Mouse (Mus musculus) cerebellum, adult 9-11 months (tissue): ENCODE results near the gene Reep1.
A peak's percentile ranks its signal among the peaks of the same experiment; 100 is the strongest.

Source experiments
- DNase-seq: peaks from one replicate; pipeline ENCODE4 v3.0.0; 2022

Reep1 gene

DNA sequence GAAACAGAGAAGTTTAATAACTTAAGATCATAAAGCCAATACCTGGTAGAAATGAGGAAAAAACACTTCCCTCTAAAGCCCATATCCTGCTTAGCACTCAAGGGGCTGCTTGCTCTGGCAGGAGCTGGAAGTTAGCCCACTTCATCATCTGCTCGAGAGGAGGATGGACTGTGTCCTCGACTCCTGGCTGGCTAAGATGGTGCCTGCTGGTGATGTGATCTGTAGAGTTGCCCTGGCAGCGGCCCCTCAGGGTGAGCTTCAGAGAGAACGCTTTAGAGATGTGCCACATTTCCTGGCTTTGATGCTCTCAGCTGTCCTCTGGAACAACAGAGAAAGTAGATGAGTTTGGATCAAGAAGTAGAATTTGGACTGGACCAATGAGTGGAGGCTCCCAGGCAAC is 31.2 kb downstream of the Reep1 start:
- peak; percentile 42 for DNase-seq

DNA sequence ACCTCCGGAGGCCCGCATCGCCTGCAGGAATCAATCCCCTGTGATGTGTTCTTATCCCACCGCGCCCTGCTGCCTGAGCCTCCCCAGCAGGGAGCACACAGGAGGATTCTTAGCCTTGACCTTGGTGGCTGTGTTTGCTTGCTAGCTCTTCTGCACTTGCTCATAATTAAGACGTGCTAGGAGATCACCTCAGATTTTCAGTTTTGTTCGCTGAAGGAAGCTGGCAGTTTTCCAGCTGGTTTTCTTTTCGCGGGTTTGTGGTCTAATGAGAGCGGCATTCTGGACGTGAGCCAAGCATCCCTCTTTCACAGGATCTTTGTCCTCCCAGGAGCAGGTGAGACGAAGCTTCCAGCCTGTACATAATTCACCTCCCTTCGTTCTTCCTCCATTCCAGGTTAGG is 33.6 kb downstream of the Reep1 start:
- DNase-seq, result peak; percentile 63

DNA sequence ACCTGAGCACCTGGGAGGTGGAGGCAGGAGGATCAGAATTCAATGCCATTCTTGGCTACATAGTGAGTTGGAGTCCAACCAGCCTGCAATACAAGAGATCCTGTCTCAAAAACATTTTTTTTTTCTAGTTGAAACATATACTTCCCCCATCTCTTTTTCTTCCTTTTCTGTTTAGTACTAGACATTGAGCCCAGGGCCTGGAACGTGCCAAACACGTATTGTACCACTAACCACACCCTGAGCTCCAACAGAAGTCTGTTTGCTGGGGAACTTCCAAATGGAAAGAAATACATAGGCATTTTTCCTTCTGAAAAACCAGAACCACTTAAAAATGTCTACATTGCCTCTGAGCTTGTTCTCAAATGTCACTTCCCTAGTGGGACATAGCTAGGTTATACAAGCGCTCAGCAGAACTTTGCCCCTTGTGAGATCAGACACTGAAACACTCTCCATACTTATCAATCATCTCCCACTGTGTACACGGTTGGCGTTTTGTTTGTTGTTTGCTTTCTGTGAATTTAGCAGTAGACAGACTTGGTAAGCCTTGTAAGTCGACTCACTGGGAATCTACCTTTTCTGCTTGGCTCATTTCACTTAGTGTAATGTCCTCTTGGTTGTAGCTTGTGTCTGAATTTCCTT is 34.8 kb downstream of the Reep1 start:
- DNase-seq, result no peak

DNA sequence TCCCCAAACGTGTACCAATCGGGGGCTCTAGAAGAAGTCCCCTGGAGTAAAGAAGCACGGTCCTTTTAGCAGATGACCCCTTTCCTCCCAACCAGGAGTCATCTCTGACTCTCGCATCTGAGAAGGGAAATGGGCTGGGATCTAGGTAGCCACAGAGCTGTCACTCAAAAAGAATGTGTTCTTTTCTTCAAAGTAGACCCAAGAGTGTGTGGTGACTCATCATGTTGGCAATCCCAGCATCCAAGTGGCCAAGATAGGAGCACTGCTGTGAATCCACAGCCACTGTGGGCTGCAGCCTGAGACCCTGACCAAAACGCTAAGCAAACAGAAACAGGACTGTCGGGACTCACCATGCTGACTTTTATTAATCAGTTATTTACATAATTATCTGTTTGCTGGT is 37.6 kb downstream of the Reep1 start:
- no peak for DNase-seq

DNA sequence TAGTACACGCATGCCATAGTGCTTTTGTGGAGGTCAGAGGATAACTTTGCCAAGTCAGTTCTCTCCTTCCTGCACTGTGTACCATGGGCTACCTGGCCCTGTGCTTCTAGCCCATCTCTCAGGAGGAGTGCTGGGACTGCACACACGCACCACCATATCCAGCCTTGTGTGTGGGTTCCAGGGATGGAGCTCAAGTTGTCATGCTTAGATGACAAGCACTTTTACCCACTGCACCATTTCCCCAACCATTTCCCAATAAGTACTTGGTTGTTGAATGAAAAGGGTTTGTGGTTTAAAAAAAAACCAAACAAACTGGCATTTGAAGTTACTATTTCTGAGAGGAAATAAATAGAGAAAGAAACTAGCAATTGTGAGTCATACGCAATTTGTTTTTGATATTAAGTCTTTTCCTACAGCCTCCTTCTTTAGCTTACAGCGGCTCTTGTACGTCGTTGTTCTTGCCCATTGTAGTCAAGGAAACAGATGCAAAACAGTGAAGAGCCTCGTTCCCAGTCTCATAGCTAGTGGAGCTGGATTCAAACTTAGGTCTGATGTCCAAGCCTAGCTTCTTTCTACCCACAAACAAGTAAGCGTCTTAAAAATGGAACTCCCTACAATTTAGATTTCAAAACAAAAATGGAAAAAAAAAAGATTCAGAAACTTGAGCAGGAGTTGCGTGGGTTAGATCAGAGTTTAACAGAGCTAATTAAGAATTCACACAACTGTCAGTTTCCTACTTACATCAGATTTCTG is 38.3 kb downstream of the Reep1 start:
- DNase-seq, result no peak

DNA sequence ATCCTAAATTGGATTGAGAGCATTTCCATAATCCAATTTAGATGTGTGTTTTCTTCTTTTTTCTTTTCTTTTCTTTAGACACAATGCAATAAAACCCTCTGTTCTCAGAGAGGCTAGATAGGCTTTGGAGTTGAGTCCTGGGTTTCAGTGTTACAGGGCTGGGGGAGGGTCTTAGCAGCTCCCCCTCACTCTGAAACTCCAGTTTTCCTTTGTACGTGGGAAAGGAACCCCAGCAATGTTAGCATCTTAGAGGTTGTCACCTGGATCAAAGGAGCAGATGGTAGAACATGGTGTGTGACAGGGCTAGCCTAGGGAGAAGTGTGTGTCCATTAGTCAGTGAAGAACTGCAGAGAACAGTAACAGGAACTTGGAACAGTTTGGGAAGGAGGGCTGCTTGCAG is 38.9 kb downstream of the Reep1 start:
- DNase-seq, result no peak

DNA sequence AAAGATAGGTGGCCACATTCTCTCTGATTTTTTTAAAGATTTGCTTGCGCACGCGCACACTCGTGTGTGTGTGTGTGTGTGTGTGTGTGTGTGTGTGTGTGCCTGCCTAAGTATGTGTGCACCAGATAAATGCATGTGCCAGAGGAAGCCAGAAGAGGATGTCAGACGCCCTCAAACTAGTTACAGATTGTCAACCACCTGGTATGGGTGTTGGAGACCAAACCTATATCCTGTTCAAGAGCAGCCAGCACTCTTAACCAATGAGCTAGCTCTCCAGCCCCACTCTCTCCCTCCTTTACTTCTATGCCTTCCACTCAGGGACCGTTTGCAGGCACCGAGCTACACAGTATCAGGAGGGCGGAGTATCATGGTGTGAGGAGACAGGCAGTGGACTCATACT is 39.5 kb downstream of the Reep1 start:
- DNase-seq, result no peak

DNA sequence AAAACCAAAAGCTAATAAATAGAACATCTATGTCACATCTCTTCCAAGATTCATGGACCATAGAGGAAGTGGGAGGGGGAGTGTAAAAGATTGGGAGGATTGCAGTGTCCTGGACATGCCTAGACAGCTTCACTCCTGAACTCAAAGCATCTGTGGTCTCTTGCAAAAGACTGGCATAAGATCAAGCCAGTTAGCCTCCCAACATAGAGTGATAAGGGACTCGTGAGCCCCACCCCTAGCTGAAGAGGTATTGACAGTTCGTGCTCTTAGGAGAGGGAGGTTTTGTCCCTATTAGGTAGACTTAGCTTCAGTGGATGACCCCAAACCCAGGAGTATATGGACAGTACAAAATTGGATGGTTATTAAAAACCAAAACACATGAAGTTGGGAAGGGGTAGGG is 44.2 kb downstream of the Reep1 start:
- DNase-seq, result no peak

DNA sequence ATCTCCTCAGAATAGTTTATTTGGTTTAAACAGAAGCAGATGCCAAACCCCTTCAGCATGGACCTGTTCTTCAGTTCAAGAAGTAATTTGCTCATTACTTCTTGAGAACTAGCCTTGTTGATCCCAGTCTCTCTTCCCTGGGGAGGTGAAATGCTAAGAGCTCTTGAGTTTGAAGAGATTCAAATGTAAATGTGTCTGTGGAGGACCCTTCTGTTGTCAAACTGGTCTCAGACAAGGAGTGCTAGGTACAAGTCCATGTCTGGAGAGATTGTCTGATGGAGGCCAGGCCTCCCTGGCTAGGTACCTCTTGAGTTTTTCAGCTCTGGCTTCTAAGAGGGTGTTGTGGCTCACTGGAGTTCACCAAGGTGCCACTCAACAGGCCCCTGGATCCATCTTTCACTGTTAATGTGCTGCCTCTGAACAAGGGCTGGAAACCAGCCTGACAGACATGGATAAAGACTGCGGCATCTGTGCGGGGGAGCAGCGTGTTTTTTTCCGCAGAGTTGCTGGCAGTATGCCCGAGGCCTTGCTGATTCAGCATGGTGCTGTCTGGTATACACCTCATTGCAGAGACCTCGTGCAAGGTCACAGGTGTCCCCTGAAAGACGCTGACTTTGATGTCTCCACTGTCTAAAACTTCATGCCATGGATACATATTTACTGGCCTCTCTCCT is 45.6 kb downstream of the Reep1 start:
- DNase-seq, result peak; percentile 65

DNA sequence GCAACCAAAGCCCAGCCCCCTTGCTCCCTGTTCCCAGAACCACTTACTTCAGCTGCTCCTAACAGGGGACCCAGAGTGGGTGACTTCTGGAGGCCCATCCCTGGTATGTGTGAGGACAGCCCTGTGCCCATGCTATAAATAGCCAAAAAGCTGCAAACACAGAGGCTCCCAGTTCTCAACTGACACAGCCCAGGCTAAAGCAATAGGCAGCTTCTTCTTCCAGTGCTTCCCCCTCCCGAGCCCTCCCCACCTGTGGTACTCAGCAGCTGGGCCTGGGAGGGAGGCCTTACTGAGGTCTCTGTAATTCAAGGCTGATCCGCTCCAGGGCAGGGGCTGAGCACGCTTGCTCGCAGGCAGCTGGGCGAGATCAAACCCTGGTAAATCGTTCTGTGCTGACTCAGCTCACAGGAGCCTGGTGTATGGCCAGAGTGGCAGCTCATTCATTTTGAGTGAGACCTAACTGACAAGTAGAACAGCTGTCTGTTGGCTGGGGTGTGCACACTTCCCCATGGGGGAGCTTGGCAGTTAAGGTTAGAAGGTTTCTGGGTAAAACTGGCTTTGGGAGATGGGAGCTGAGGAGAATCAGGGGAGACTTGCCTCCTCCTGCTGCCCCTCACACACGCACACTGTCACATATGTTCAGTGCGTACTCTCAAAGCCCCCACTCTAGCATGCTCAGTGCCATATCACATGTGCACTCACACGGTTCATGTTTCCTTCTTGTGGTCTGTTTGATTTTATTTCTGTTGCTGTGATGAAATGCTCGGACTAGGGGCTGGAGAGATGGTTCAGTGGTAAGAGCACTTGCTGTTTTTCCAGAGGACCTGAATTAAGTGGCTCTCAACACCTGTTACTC is 49.9 kb downstream of the Reep1 start:
- no peak for DNase-seq

DNA sequence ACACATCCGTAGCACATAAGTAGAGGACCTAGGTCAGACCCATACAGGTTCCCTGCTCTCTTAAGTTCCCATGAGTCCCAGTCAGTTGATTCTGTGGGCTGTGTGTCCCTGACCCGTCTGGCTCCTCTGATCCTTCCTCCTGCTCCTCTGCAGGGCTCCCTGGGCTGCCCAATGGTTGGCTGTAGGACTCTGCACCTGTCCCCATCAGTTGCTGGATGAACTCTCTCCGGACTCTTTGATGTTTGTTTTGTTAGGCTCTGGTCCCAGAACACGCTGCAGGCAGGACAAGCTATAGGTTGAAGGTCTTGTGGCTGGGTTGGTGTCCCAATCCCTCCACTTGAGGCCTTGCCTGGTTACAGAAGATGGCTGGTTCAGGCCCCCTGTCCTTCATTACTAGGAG is 51.4 kb downstream of the Reep1 start:
- DNase-seq, result no peak

DNA sequence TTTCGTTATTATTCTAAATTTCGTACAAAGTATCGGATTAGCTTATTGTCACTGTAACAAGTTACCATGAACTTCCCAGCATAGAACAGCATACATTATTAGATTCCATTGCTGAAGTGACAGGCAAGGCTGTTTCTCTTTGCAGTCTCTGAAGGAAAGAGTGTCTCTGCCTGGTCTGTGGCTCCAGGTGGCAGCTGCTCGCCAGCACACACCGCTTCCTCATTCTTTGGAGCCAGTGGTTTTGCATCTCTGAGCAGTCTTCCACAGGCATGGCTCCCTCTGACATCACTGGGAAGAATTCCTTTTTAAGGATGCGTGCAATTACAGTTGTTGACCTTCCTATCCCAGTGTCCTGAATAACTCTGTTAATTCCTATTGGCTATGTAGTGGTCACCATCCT is 52.7 kb downstream of the Reep1 start:
- no peak for DNase-seq

DNA sequence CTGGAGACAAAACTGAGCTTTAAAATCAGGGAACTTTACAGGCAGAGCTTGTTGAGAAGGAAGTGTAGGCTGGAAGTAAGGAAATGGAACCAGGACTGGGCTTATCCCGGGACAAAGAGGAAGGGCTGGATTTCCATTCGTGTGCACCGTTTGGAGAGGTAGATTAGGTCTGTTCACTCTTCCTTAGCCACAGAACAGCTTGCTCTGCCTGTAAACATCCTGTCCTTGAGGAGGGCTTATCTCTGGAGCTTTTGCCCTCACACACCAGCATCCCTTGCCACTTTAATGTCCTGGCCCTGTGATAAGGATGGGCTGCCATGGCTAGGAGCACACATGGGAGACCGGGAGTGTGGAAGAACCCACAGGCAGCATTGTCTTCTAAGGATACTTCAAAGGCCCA is 60.4 kb downstream of the Reep1 start:
- DNase-seq, result no peak

DNA sequence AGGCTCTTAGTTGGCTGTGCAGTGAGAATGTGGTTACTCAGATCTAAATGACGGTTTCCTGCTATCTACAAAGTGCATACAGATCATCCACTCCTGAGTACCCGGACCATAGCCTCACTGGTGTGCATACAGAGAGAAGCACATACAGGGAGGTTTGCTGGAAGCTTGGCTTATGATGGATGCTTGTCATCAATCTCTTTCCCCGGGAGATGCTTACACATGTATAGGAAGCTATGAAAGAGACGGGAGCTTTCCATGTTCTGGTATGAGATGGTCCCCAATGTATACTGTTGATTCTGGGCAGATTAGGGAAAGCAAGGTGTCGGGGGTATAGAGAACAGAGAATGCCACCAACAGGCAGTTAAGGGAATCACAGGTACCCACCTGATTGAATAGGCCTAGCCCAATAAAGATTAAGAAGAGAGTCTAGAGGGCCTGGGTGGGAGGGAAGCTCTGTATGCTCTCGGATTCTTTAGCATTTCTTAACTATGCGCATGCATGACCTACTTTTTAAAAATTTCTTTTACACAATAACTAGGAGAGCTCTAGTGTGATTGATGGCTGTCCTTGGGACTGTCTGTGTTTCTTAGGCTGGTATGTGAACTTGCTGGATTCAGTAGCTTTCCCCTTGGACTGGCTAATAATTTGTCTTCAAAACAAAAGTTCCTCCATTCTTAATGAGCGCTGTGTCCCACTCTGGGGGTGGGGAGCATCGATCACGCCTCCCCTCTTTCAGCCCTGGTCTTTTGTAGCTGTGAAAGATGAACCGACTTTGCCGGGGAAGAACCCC is 62.7 kb downstream of the Reep1 start:
- DNase-seq, result no peak

DNA sequence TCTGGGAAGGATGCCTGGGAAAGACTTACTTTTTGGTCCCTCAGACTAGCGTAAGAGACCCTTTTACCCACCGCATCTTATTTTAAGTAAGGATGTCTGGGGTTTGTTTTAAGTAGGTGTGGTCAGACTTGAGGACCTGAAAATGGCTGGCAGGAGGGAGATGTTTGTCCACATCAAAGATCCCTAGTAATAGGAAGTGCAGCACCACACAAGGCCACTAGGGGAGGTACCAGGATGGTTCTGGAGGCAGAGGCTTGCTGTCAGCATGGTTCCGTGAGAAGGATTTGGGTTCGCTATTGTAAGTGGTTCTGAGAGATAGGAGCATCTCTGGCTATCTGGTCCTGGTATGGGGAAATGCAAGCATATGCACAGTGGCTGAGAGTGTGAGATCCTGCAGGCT is 63.5 kb downstream of the Reep1 start:
- DNase-seq, result no peak

DNA sequence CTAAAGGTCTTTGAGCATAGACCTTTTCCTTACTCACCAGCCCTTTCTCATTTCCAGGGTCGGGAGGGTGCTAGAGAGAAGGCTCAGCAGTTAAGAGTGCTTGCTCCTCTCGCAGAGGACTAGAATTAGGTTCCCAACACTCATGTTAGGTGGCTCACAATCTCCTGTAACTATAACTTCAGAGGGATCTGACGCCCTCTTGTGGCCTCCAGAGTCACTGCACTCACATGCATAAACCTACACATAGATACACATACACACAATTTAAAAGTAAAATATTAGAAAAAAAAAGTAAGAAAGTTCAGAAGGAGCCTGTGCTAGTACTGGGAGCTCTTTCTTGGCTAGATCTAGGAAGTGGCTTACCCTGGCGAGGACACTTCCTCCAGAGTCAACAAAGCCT is 63.9 kb downstream of the Reep1 start:
- no peak for DNase-seq

DNA sequence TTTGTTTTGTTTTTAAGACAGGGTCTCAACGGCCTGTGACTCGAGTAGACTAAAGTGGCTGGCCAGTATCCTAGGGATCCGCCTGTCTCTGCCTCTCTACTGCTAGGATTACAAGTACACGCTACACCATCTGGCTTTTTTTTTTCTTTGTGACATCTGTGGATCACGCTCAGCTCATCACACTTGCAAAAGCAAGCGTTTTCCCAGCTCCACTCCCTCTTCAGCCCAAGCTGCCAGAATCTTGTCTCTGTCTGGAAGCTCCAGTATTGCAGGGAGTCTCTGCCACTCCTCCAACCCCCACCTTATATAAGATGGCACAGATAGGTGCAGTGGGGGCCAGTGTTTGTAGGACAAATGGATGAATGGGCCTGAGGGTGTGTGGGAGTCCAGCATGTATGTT is 64.8 kb downstream of the Reep1 start:
- DNase-seq, result no peak

DNA sequence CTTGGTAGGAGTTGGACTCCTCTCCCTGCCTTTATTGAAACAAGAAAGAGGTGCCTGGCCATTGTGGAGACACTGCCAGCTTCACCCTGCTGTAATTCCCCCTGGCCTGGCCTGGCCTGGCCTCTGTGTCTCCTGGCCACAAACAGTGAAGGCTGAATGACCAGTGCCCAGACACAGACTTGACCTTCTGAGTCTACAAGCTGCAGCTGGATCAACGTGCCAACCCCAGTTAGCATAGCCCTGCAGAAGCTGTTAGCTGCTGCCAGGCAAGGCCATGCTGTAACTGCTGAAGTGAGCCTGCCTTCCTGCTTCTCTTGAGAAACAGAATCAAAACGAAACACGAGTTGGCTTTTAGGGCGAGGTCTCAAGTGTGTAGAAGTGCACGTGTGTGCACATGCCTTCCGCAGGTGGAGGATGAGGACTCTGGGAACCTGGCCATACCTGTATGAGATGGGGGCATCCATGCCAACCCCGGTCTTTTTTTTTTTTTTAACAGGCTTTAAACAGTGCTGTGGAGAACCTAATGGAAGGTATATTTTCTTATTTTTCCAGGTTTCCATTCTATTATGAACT is 65.4 kb downstream of the Reep1 start:
- no peak for DNase-seq

DNA sequence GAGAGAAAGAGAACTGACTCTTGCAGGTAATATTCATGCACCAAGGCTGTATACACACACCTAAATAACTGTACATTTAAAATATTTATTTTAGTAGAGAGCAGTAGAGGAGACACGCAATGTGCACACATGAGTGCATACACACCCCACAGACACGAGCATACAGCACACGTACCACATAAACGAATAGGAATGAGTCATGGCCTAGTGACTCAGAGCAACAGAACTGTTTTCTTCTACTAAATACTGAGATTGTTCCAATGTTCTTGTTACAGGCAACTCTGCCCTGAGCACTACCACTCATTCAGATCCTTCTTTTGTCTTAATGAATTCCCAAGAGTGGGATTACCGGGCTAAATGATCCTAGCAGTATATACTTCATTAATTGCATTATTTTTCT is 70.7 kb downstream of the Reep1 start:
- DNase-seq, result no peak

DNA sequence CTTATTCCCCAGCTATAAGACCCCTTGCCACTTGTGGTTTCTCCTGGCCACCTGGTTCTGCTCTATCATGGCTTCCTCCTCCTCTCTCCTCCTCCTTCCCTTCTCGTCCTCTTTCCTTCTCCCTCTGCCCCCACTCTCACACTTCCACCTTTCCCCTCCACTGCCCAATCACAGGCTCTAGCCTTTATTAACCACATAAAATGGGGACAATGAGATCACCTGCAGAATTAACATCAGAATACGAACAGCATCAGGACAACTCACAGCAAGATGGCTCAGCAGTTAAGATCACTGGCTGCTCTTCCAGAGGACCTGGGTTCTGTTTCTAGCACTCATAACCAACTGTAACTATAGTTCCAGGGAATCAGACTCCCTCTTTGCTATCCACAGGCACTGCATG is 72.5 kb downstream of the Reep1 start:
- no peak for DNase-seq

DNA sequence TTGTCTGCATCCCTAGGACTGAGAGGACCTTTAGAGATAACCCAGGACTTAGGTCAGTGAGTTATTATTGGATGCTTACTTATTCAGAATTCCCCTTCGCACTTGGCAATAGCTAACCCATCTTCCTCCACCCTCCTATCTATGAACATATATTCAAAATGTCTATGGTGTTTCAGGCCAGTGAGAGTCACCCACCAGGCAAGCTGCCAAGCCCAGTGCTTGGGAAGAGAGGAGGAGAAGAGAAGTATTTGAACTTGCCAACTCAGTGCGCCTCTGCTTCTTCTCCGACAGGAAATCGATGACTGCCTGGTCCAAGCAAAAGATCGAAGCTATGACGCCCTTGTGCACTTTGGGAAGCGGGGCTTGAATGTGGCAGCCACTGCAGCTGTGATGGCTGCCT is 73.1 kb downstream of the Reep1 start:
- no peak for DNase-seq

DNA sequence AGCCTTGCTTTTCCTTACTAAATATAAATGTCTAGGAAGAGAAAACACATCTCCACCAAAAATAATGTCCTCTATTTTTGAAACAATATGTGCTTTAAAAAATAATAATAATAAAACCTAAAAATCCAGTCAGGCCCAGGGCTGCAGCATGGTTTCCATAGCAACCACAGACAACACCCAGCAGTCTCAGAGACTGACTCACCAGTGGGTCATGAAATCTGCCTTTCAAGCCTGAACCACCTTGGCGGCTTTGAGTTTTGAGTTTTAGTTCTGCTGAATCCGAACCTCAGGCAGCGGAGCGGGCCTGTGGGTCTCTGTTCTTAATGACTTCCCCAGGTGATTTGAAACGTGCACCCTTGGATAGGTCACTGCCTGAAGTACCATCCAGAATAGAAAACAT is 75.8 kb downstream of the Reep1 start:
- no peak for DNase-seq
